Mouse (Mus musculus) thymus, adult 2 months (tissue): ENCODE results near the gene Sdsl.

Source experiments
- CTCF ChIP-seq: fragments of 200-500 bp; IDR thresholded peaks from 2 replicates; pipeline ENCODE4 v1.5.1; 2012; ENCODE audit warnings: mild to moderate bottlenecking, control low read depth, low read length, moderate library complexity, borderline replicate concordance; ENCODE audit not compliant: control insufficient read depth, poor library complexity, insufficient read depth; ENCODE audit errors: extremely low read depth
- POLR2A ChIP-seq: fragments of 200-500 bp; IDR thresholded peaks from 2 replicates; pipeline ENCODE4 v1.6.1; 2012; ENCODE audit warnings: mild to moderate bottlenecking, low read length, control low read depth, moderate library complexity; ENCODE audit not compliant: control insufficient read depth, poor library complexity, insufficient read depth; ENCODE audit errors: extremely low read depth

DNA sequence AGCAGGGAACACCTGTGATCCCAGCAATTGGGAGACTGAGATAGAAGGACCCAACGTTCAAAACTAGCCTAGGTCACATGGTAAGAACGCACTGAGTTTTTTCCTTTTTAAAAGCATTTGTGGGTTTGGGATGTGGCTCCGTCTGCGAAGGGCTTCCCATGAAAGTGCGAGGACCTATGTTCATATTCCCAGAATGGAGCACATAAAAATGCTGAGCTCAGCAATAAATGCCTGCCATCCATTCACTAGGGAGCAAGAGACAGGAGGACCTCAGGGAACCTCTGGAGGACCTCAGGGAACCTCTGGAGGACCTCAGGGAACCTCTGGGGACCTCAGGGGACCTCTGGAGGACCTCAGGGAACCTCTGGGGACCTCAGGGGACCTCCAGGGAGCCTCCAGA, 5.4 kb upstream of the Sdsl start:
- TF ChIP-seq CTCF (no peak), POLR2A (no peak)
